Mouse (Mus musculus): ENCODE results near the gene Amy2a1. TPM values are rescaled to one million over a fixed set of nuclear protein-coding genes. Genes with fewer than 3 reads are reported as not detected.
"Not testable (repeated sequence)": the region's sequence is repeated elsewhere in the genome, so short reads cannot be mapped to it uniquely, and the experiment has no call there.

Amy2a1 gene
- polyA plus RNA-seq (2015; fragmentation: Nextera tagmentation; extraction: Ambion mirVana): 4.2 TPM in 1 of 2 replicates, not detected in the other

DNA sequence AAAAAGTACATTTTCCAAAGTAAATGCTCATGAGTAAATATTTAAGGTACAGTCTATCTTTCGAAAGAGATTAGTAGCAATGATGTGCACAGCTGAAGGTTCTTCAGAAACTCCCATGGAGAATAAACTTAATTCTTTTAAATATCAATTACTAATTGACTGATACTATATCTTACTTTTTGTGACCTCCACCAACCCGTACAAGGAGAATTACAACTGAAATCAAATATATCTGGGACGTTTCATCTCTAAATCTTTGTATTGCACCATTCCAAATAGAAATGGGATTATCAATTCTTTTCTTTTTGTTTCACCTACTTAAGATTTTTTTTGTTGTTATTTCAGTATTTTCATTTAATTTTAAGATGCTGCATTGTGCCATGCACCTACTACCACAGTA lies at the start of gene Amy2a1:
Gene Amy2a1 (minus strand): TSS at position 101 of the 400 bp plus-strand sequence.
- WGBS: 93% methylated on average over 3 of the region's 3 CpGs
- H3K27ac ChIP-seq; H3K4me2 ChIP-seq; H3K9ac ChIP-seq; H3K4me1 ChIP-seq (replicated peaks); H3K9me3 ChIP-seq; H3K36me3 ChIP-seq; H3K4me3 ChIP-seq; ATAC-seq (ENCODE audit: low FRiP score); H3K27me3 ChIP-seq: not testable (repeated sequence)

DNA sequence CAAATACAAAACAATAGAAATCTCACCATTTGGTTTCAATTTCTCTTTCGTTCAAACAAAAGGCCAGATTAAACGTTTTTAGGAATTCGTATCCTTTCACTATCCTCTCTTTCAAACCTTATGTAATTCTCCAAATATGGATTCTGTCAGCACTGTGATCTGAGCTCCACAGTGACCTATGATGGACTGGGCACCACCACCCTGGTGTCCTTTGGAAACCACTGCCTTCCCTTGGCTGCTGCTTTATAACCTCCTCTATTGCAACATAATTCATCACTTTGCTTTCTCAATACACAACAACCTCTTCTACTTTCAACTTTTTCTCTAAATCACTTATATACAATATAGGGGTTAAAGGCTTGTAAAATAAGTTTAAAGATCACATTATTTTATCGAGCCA lies 42.4 kb upstream of the Amy2a1 start:
- no peaks in the 10 kb centered on the region for H3K36me3 ChIP-seq
- H3K27me3 ChIP-seq: no peaks in the 10 kb centered on the region
- H3K27ac ChIP-seq: no peak overlapping the region
- no peak overlapping the region for H3K4me2 ChIP-seq
- H3K4me1 ChIP-seq (replicated peaks): no peaks in the 10 kb centered on the region
- ATAC-seq (ENCODE audit: low FRiP score): no peak
- WGBS: 85% methylated on average over 4 of the region's 4 CpGs
- no peak overlapping the region for H3K9ac ChIP-seq
- H3K9me3 ChIP-seq: no peaks in the 10 kb centered on the region
- H3K4me3 ChIP-seq: no peak overlapping the region

DNA sequence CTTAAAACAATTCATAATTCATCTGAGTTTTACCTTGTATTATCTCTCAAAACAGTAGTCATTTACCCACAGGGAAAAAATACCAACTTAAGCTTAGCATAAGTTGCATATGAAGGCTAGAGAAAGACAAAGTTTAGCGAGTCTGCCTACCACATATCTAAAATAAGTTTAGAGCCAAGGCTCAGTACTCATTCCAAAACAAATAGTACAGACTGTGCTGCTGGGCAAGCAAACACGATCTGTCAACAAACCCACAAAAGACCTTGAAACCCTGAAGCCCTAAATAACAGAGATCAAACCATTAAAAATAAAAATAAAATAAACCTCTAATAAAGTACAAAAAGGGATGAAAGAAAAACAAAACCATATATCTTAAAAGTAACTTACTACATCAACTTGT lies 41.9 kb upstream of the Amy2a1 start:
- no peak overlapping the region for H3K4me3 ChIP-seq
- H3K4me1 ChIP-seq (replicated peaks): no peaks in the 10 kb centered on the region
- no peak overlapping the region for H3K27ac ChIP-seq
- H3K9me3 ChIP-seq: no peaks in the 10 kb centered on the region
- no peak overlapping the region for H3K4me2 ChIP-seq
- no peaks in the 10 kb centered on the region for H3K27me3 ChIP-seq
- ATAC-seq (ENCODE audit: low FRiP score): no peak
- no peaks in the 10 kb centered on the region for H3K36me3 ChIP-seq
- H3K9ac ChIP-seq: no peak overlapping the region
- 83% methylated on average over 2 of the region's 2 CpGs for WGBS

DNA sequence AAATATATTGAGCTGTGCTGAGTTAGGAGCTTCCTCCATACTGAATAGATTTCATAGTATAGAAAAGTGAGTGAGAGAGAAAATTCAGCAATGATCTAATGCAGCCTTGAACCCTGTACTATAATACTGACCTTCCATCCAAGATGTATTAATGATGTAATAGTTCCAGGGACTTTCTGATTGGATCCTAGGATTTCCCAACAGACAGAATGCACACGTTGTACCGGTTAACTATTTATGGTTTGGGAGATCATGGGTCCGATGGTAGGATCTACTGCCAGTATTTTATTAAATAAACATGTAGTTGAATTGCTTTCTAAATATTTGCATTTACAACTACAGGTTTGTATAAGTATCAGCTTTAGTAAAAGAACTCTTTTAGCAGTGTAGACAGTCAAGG lies 39.9 kb upstream of the Amy2a1 start:
- H3K9ac ChIP-seq: no peak overlapping the region
- H3K4me1 ChIP-seq (replicated peaks): no peaks in the 10 kb centered on the region
- H3K4me2 ChIP-seq: no peak overlapping the region
- no peaks in the 10 kb centered on the region for H3K36me3 ChIP-seq
- WGBS: 86% methylated on average over 3 of the region's 3 CpGs
- no peak overlapping the region for H3K4me3 ChIP-seq
- no peak for ATAC-seq (ENCODE audit: low FRiP score)
- H3K27ac ChIP-seq: no peak overlapping the region
- H3K9me3 ChIP-seq: no peaks in the 10 kb centered on the region
- H3K27me3 ChIP-seq: no peaks in the 10 kb centered on the region

DNA sequence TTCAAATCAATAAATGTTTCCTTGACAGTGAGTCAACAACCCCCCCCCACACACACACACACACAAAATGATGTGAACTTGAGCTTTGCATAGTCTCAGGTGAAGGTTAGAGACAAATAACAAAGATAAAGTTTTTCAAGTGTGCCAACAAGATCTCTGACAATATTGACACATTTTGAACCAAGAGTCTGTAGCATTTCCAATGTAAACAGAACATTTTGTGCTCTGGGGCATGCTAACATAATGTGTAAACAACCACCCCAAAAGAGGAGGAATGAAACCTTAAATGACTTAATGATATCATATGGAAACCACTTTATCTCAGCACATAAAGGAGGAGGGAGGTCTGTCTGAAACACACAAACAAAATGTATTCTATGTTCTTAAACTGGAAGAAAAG lies 7.5 kb upstream of the Amy2a1 start:
- no peak overlapping the region for H3K4me2 ChIP-seq
- H3K36me3 ChIP-seq: no peaks in the 10 kb centered on the region
- H3K9me3 ChIP-seq: no peaks in the 10 kb centered on the region
- no peaks in the 10 kb centered on the region for H3K4me1 ChIP-seq (replicated peaks)
- H3K4me3 ChIP-seq: no peak overlapping the region
- H3K27ac ChIP-seq: no peak overlapping the region
- no peaks in the 10 kb centered on the region for H3K27me3 ChIP-seq
- no peak overlapping the region for H3K9ac ChIP-seq
- ATAC-seq (ENCODE audit: low FRiP score): no peak

Other genes starting within 250 kb of the Amy2a1 start
- 0.31 TPM in 1 of 2 replicates, not detected in the other for gene Amy2a4, start 241.0 kb downstream of the Amy2a1 start, polyA plus RNA-seq (2015; fragmentation: Nextera tagmentation; extraction: Ambion mirVana)
- gene Amy2a3, start 208.4 kb downstream of the Amy2a1 start, polyA plus RNA-seq (2015; fragmentation: Nextera tagmentation; extraction: Ambion mirVana): 0.31 TPM in 1 of 2 replicates, not detected in the other
- 0.31 TPM in 1 of 2 replicates, not detected in the other for gene Amy2a2, start 175.8 kb downstream of the Amy2a1 start, polyA plus RNA-seq (2015; fragmentation: Nextera tagmentation; extraction: Ambion mirVana)
- 12.6 and 15.9 TPM in 2 replicates for gene Amy1, start 74.3 kb upstream of the Amy2a1 start, polyA plus RNA-seq (2015; fragmentation: Nextera tagmentation; extraction: Ambion mirVana)
- gene Rnpc3, start 97.7 kb upstream of the Amy2a1 start, polyA plus RNA-seq (2015; fragmentation: Nextera tagmentation; extraction: Ambion mirVana): 55.6 and 59.6 TPM in 2 replicates